Mouse (Mus musculus): ENCODE results near the gene Cpxcr1.

The Cpxcr1 gene

GRCm38 (mm10) chrX:116448644-116449043 lies at the start of gene Cpxcr1:
Gene Cpxcr1 (plus strand): TSS chrX:116448944.
- DNase-seq (ENCODE audit: low spot score): no peak

Measured in left cerebral cortex, adult 11 months (tissue).